Mouse (Mus musculus) olfactory bulb, adult 2 months (tissue): ENCODE measurements around the gene Selenot. TPM values are rescaled to one million over a fixed set of nuclear protein-coding genes. Genes with fewer than 3 reads are reported as not detected.
A peak's percentile ranks its signal among the peaks of the same experiment; 100 is the strongest.

ENCODE experiments used
- H3K27ac ChIP-seq: fragments of 200-500 bp; 2 replicates; pipeline ENCODE4 v1.5.1; 2012; ENCODE audit warnings: low read depth, low read length; ENCODE audit not compliant: insufficient read depth
- H3K4me1 ChIP-seq: fragments of 200-500 bp; 2 replicates; pipeline ENCODE4 v1.6.1; 2012; ENCODE audit warnings: low read length; ENCODE audit not compliant: control insufficient read depth, insufficient read depth
- H3K4me3 ChIP-seq: fragments of 200-500 bp; 2 replicates; pipeline ENCODE4 v1.5.1; 2012; ENCODE audit warnings: mild to moderate bottlenecking, low read depth, low read length, moderate library complexity; ENCODE audit not compliant: insufficient read depth
- CTCF ChIP-seq: fragments of 200-500 bp; IDR thresholded peaks from 2 replicates; pipeline ENCODE4 v1.5.1; 2012; ENCODE audit warnings: low read depth, mild to moderate bottlenecking, low read length, moderate library complexity; ENCODE audit not compliant: insufficient read depth
- POLR2A ChIP-seq: fragments of 200-500 bp; IDR thresholded peaks from 2 replicates; pipeline ENCODE4 v1.6.1; 2012; ENCODE audit warnings: mild to moderate bottlenecking, low read depth, low read length, moderate library complexity; ENCODE audit not compliant: insufficient read depth
- WGBS: fragments of 180-500 bp; shearing (Covaris S2); methylation state at CpG from one replicate; pipeline ENCODE4 v1.1.7; 2018; 5-methylcytosine and 5-hydroxymethylcytosine counted together
- polyA plus RNA-seq: library from polyadenylated mRNA; stranded (reverse); fragments of >200 nt; gene quantifications from 2 replicates; pipeline ENCODE4 v1.2.4, GENCODE M21; 2012; ENCODE audit warnings: low replicate concordance; ENCODE audit not compliant: missing spikeins, insufficient read depth, insufficient read length

Gene Selenot
- not detected in 2 replicates for polyA plus RNA-seq

GRCm38 (mm10) chr3:58576137-58577066 lies at the start of gene Selenot:
Selenot (plus strand) TSS chr3:58576636.
- Histone ChIP-seq H3K27ac (peak within 1 kb of the TSS; percentile 96), H3K4me3 (peak within 1 kb of the TSS; percentile 93), H3K4me1 (peaks cover 3% of the 10 kb centered on the region; the same call in 1 of the 2 replicates)
- WGBS: under 1% methylated on average over 59 of the region's 59 CpGs
- TF ChIP-seq CTCF: no peak
- peak; percentile 98 for TF ChIP-seq POLR2A

DNA sequence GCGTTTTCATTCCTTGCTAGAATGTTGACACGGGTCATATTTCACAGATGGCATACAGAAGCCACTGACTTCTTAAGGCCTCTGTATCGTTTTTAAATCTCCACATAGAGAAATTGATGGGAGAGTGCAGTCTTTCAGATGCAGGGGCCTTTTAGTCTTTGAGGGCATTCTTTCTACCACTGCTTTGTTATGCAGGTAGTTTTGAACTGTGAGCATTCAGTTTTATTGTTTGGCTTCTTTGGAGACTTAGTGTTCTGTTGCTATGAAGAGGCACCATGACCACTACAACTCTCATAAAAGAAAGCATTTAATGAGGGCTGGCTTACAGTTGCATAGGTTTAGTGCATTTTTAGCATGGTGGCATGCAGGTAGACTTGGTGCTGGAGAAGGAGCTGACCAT lies 39.9 kb upstream of the Selenot start:
- H3K4me1 ChIP-seq: no peaks in the 10 kb centered on the region
- WGBS: 94% methylated on average over 3 of the region's 3 CpGs
- no peak overlapping the region for H3K27ac ChIP-seq
- no peak overlapping the region for H3K4me3 ChIP-seq
- no peak for TF ChIP-seq POLR2A
- no peak for TF ChIP-seq CTCF

- Histone ChIP-seq H3K4me3 (no peak overlapping the region), H3K27ac (no peak overlapping the region), H3K4me1 (no peaks in the 10 kb centered on the region)
- no peak for TF ChIP-seq CTCF
- TF ChIP-seq POLR2A: no peak
- 77% methylated on average over 1 of the region's 1 CpGs for WGBS
Measured at GRCm38 (mm10) chr3:58552001-58552811, 24.2 kb upstream of the Selenot start.

DNA sequence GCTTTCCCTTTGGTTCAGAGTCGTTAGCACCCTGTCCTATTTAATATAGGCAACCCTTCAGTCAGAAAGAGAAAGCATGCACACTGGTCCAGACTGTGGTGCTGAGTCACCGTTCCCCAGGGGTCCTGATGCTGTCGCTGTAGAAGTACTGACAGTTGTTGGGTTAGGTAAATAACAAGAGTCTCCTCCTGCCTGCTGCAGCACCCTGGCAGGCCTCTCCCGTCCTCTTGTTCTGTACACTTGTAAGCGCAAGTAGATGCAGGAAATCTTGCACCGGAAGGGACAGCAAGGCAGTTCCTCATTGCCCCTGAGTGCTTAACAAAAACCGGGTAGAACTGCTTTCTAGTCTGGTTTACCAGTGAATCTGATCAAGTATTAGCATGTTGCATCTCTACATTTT lies 19.8 kb upstream of the Selenot start:
- Histone ChIP-seq H3K27ac (no peak overlapping the region), H3K4me3 (no peak overlapping the region), H3K4me1 (no peaks in the 10 kb centered on the region)
- TF ChIP-seq CTCF (no peak), POLR2A (no peak)
- WGBS: 78% methylated on average over 7 of the region's 7 CpGs

- Histone ChIP-seq H3K27ac (no peak overlapping the region), H3K4me3 (no peak overlapping the region), H3K4me1 (no peaks in the 10 kb centered on the region)
- 40% methylated on average over 2 of the region's 2 CpGs for WGBS
- no peak for TF ChIP-seq CTCF
- TF ChIP-seq POLR2A: no peak
Measured at GRCm38 (mm10) chr3:58559887-58560286, 16.5 kb upstream of the Selenot start.

DNA sequence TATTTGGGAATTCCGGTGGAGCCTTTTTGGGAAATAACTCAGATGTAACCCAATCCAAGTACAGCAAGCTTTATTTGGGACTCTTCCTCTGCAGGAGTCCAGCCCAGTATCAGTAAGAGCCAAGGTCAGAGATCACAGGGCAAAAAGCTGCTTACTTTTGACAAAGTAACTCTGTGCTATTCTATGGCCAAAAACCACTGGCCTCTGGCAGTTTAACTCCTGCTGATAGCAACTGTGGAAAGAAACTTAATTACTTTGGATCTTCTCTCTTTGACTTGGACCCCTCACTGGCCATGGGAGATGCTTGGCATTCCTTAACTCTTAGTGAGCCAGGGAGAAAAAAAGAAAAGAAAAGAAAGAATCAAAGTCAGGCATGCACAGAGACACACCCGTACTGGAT lies 15.0 kb upstream of the Selenot start:
- H3K4me1 ChIP-seq: no peaks in the 10 kb centered on the region
- no peak for TF ChIP-seq POLR2A
- TF ChIP-seq CTCF: no peak
- WGBS: 47% methylated on average over 2 of the region's 2 CpGs
- no peak overlapping the region for H3K27ac ChIP-seq
- H3K4me3 ChIP-seq: no peak overlapping the region

DNA sequence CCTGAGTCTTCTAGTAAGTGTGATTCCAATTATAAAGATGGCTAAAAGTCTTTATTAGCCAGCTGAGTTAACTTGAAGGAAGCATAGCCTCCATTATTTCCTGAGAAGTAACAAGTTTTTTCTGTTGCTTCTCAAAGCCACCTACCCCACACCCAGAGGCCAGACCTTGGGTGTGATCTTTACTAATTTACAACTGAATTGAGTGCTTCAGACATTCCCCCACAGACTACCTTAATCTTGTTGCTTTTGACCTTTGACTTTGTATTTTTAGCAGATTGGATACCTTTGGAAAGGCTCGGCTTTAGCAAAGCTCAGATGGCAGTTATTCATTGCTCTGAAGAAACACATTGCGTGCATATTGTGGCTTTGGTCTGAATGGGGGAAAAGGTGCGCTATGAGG lies 5.6 kb upstream of the Selenot start:
- Histone ChIP-seq H3K4me1 (no peaks in the 10 kb centered on the region), H3K4me3 (no peak overlapping the region), H3K27ac (no peak overlapping the region)
- no peak for TF ChIP-seq POLR2A
- TF ChIP-seq CTCF: no peak
- 97% methylated on average over 3 of the region's 3 CpGs for WGBS

- no peak for TF ChIP-seq POLR2A
- H3K4me1 ChIP-seq: peaks cover 3% of the 10 kb centered on the region; the same call in 1 of the 2 replicates
- H3K27ac ChIP-seq: peak overlapping the region; percentile 96
- WGBS: under 1% methylated on average over 36 of the region's 36 CpGs
- peak overlapping the region; percentile 93 for H3K4me3 ChIP-seq
Measured at GRCm38 (mm10) chr3:58577067-58577503, 649 bp downstream of the Selenot start.
